Mouse (Mus musculus): ENCODE measurements around the gene Serp2.

The Serp2 gene

GRCm38 (mm10) chr14:76527758-76528313 lies 28.9 kb downstream of the Serp2 start:
- in situ Hi-C loops (cut with MboI, MseI), result no loop called here

- in situ Hi-C loops (cut with MboI, MseI), result no loop called here
Measured at GRCm38 (mm10) chr14:76527030-76527719, 29.5 kb downstream of the Serp2 start.

DNA sequence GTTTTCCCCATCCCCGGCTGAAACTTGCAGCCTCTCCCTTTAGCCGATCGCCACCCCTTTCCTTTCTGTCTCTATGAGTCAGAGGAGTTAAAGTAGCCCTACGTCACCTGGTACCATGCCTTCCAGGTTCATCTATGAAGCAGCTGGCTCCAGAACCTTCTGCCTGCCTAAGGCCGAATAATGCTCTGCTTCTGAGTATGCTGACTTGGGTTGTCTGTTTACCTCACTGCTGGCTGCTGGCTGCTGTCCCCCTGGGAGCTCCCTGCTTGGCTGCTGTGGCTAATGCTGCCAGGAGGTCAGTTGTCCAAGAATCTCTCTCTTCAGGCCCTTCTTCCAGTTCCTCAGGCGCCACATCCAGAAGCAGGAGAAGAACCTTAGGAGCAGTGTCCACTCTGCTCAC lies 30.2 kb downstream of the Serp2 start:
- in situ Hi-C loops (cut with MboI, MseI), result no loop called here

GRCm38 (mm10) chr14:76523344-76523743 lies 33.3 kb downstream of the Serp2 start:
- in situ Hi-C loops (cut with MboI, MseI), result no loop called here

DNA sequence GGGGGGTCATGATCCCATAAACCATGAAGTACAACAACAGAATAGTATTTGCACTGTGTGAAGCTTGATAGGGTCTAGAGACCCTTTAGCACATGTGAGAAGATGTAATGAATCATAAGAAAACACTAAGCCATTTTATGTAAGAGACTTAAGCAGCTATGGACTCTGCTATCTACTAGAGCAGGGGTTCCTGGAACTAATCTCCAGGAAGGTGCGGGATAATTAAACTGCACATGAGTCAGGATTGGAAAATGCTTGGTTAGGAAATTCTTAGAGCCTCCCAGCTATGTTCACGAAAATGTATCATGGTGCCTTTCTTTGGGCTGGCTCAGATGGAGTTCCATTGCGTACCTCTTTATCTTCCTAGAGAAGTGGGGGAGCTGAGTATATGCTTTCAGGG lies 35.4 kb downstream of the Serp2 start:
- in situ Hi-C loops (cut with MboI, MseI), result no loop called here

- in situ Hi-C loops (cut with MboI, MseI), result no loop called here
Measured at GRCm38 (mm10) chr14:76520606-76521005, 36.1 kb downstream of the Serp2 start.

DNA sequence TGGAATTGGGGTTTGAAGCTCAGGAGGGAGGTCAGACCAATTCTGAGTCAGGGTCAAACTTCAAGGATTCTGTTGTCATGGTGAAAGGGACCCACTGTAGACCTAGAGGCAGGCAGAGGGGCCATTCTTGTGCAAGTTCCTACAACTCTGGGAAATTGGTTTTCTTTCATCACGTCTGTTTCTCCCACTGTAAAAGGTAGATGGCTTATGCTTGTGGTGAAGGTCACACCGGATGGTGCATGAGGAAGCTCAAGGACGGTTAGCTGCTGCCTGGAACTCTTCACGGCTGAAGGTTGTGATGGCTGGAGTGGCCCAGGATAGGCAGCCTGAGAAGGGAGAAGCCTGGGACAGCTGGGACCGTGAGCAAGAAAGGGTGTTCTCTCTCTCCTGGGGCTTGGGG lies 38.5 kb downstream of the Serp2 start:
- in situ Hi-C loops (cut with MboI, MseI), result no loop called here

DNA sequence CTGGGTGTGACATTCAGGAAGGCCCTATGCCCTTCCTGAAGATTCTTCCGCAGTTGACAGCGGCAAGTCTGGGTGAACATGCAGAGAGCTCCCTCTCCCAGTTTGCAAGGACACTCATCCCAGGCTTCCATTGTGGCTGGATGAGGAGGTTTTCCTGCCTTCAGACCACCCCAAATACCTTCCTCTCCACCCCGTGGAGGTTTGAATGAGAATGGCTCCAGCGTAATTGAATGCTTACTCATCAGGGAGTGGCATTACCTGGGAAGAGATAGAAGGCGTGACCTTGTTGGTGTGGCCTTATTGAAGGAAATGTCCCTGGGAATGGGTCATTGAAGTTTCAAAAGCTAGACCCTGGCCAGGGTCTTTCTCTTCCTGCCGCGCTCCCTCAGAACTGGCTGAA lies 41.1 kb downstream of the Serp2 start:
- in situ Hi-C loops (cut with MboI, MseI), result no loop called here

GRCm38 (mm10) chr14:76514050-76514585 lies 42.6 kb downstream of the Serp2 start:
- in situ Hi-C loops (cut with MboI, MseI), result loop anchor here in 1 of 2 experiments (5.0 kb wide), 1 partner anchor 353 kb away; no protein-coding TSS in a partner anchor

- in situ Hi-C loops (cut with MboI, MseI), result loop anchor here in 1 of 2 experiments (5.0 kb wide), 1 partner anchor 354 kb away; no protein-coding TSS in a partner anchor
Measured at GRCm38 (mm10) chr14:76513395-76514049, 43.2 kb downstream of the Serp2 start.

- in situ Hi-C loops (cut with MboI, MseI), result loop anchor here in 1 of 2 experiments (5.0 kb wide), 1 partner anchor 355 kb away; no protein-coding TSS in a partner anchor
Measured at GRCm38 (mm10) chr14:76511971-76512370, 44.7 kb downstream of the Serp2 start.

DNA sequence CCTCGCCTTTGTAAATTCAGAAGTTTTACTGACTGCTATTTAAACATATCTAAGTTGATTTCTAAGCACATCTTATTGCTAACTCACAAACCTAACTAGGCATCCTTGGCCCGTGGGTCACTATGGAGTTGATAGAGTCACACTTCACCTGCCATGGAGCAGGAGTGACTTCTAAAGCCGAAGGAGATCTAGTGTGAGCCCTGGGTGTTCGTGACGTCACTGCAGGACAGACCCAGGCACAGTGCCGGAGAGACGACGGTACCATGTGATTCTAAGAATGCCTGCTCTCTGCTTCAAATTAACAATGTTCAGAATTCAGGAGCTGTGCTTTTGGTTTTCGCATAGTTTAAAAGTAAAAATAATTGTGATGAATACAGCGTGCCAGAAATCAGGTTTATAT lies 48.0 kb downstream of the Serp2 start:
- in situ Hi-C loops (cut with MboI, MseI), result loop anchor here in 1 of 2 experiments (5.0 kb wide), 1 partner anchor 254 kb away; no protein-coding TSS in a partner anchor

GRCm38 (mm10) chr14:76507804-76508500 lies 48.7 kb downstream of the Serp2 start:
- in situ Hi-C loops (cut with MboI, MseI), result loop anchor here in 1 of 2 experiments (5.0 kb wide), 1 partner anchor 254 kb away; no protein-coding TSS in a partner anchor

DNA sequence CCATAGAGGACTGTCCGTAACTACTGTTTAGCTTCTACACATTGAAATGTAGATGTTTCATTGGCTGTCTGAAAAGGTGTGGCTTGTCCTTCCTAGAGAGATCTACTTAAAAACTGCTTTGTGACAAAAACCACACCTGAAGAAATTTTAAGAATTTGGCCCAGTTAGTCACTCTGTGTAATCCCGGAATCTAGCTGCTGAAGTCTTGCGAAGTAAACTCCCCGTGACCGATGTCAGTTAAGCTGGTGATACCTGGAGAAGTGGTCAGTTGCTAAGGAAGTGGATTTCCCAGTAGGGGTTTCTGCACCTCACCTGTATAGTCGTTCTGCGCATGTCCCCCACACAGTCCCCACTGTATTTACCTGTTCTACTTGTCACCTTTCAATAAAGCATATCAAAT lies 49.3 kb downstream of the Serp2 start:
- in situ Hi-C loops (cut with MboI, MseI), result loop anchor here in 1 of 2 experiments (5.0 kb wide), 1 partner anchor 255 kb away; no protein-coding TSS in a partner anchor

- in situ Hi-C loops (cut with MboI, MseI), result loop anchor here in 1 of 2 experiments (5.0 kb wide), 1 partner anchor 256 kb away; no protein-coding TSS in a partner anchor
Measured at GRCm38 (mm10) chr14:76506425-76507205, 50.1 kb downstream of the Serp2 start.

DNA sequence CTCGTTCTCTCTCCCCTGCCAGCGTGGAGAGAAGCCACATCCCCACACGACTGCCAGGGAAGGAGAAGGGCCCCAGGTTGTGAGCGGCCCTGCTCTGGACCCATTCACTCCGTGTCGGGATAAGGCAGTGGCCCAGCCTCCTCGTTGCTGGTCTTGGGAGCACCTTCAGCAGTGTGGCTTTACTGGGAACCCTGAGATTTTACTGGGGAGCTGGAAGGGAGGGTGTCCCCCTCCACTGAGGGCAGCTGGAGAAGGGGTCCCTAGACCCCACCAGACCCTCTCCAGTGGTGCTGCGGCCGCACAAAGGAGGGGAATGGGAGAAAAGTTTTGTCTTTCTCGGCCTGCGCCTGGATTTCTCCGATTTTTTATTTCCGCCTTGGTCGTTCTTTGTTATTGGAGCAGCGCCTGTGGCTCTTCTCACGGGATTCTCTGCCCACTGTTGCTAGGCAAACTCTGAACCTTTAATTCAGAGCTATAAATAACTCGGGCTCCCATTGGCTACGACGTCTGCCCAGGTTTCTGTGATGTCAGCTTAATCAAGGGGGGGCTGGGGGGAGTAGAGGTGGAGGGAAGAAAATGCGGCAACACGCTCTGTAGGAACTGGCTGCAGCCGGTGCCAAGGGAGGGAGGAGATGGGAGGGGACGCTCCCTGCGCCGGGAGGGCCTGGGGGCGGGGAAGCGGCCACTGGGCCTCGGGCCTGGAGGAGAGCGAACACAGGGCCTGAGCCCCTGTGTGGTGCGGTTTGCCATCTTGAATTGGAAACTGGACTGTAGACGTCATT lies 51.1 kb downstream of the Serp2 start:
- in situ Hi-C loops (cut with MboI, MseI), result loop anchor here in 1 of 2 experiments (5.0 kb wide), 1 partner anchor 257 kb away; no protein-coding TSS in a partner anchor

- in situ Hi-C loops (cut with MboI, MseI), result loop anchor here in 1 of 2 experiments (5.0 kb wide), 1 partner anchor 257 kb away; no protein-coding TSS in a partner anchor
Measured at GRCm38 (mm10) chr14:76505101-76505438, 51.6 kb downstream of the Serp2 start.

DNA sequence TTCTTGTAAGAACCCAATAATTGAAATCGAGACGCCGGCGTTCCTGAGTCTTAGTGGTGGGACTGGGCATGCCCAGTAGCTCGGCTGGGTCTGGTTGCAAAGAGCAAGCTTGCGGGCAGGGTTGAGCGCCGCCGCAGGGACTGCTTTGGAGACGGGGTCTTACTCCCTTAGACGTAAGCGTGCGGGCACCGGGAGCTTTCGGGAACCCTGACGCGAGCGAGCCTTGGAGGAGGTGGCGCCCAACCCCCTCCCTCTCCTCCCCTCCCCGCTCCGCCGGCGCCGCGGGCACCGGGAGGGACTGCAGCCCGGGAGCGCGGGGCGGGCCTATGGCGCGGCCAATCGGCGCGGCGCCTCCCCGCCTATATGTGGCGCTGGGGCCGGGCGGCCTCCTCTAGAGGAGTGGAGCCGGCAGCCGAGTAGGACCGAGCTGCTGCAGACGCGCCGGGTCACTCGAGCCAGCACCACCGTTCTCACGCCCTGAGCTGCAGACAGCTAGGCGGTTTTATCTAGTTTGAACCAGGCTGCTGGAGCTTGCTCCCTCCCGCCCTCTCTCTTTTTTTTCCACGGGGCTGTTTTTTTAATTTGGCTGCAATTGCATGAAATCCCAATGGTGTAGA lies 52.5 kb downstream of the Serp2 start:
- in situ Hi-C loops (cut with MboI, MseI), result loop anchor here in 1 of 2 experiments (5.0 kb wide), 1 partner anchor 503 kb away; no protein-coding TSS in a partner anchor

DNA sequence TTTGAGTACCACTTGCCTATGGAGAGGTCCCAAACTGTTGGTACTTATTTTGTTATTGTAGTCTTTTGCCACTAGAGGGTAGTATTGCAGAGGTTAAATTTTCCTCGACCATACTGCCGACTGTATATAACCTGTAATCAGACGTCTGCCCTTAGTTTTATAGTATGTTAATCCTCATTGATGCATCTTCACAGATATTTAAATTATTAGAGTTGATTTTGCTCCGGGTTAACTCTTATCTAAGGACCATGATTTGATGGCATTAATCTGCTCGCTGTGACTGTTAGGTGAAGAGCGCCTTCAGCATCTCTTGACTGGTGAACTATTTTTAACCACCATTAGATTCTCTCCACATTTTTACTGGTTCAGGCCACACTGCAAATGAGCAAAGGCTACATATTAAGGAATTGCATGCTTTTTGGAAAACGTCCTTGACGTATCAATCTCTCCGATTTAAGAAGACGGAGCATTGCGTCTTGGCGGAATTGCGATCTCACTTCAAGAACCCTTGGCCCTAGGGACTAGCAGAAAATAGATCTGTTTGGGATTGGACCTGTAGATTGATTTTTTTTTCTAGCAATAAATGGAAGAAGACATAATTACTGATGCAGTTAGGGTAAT lies 53.3 kb downstream of the Serp2 start:
- in situ Hi-C loops (cut with MboI, MseI), result loop anchor here in 1 of 2 experiments (5.0 kb wide), 1 partner anchor 504 kb away; no protein-coding TSS in a partner anchor
